Mouse (Mus musculus) megakaryocyte, embryonic 14.5 days (primary cell): ENCODE results near the gene Mon2.

Experiments
- FLI1 ChIP-seq: IDR thresholded peaks from 2 replicates; pipeline ENCODE4 v1.6.1; 2012; ENCODE audit warnings: low read length, inconsistent platforms, mixed read lengths
- GATA1 ChIP-seq: IDR thresholded peaks from 3 replicates; pipeline ENCODE4 v1.6.1; 2012; ENCODE audit warnings: mixed read lengths, low read length, inconsistent platforms, borderline replicate concordance

DNA sequence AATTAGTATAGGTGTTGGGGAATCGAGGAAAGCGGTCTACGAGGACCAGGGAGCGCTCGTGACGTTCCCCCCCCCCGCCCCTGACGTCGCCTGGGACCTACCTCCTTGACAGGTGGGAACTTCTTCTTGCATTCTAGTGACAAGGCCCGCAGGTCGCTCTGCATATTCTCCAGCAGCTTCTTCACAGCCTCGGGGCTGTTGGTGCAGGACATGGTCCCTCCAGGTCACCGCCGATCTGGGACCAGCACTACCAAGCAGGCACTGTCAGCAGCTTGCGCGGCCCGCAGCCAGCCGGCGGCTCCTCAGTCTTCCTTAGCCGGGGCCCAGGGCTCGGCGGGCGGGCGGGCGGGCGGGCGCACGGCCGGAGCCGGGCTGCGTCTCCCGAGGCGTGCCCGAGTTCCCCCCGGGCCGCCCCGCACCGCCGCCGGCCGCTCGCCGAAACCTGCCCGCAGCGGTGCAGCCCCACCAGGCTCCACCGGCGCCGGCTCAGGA lies 508 bp downstream of the Mon2 start:
- TF ChIP-seq GATA1, result no peak
- TF ChIP-seq FLI1, result no peak
